Mouse (Mus musculus) left cerebral cortex, postnatal 36 days (tissue): Measurements from ENCODE around the gene Olfr832. TPM values are rescaled to one million over a fixed set of nuclear protein-coding genes. Genes with fewer than 3 reads are reported as not detected.
"Not testable (repeated sequence)": the region's sequence is repeated elsewhere in the genome, so short reads cannot be mapped to it uniquely, and the experiment has no call there.

Source experiments
- DNase-seq, 2 experiments: peaks; one replicate each; pipeline ENCODE4 v3.0.0; 2021 to 2022; ENCODE audit warnings: low spot score in 2 of 2, mixed read lengths in 1 of 2
- intact Hi-C: fragments of 180-260 bp; cut with DNase I; formaldehyde crosslinking; loops from one replicate; pipeline ENCODE4 v1.15.1; 2025
- total RNA-seq, 2 experiments: library from RNA; stranded (reverse); gene quantifications; 2 replicates each; pipeline ENCODE4 v1.2.3; 2021

Gene Olfr832
- total RNA-seq: not detected

DNA sequence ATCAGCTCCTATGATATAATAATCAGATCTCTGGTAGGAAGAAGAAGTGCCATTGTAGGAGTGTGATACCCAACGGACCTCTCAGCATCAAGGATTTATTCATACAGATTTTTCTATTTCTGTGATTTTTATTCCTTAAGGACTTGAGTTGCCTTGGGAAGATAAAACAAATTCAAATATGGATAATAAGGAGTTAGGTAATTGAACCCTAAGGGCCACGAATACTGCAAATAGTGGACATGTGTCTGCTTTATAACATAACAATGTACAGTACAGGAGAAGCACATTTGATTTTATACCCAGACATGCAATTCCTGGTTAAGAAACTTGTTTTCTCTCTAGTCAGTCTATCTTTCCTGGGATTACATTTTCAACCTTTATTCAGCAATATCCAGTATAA lies at the start of gene Olfr832:
TSS of gene Olfr832 (plus strand) at position 301 of the 400 bp plus-strand sequence.
- intact Hi-C loops, DNase-seq: not testable (repeated sequence)

DNA sequence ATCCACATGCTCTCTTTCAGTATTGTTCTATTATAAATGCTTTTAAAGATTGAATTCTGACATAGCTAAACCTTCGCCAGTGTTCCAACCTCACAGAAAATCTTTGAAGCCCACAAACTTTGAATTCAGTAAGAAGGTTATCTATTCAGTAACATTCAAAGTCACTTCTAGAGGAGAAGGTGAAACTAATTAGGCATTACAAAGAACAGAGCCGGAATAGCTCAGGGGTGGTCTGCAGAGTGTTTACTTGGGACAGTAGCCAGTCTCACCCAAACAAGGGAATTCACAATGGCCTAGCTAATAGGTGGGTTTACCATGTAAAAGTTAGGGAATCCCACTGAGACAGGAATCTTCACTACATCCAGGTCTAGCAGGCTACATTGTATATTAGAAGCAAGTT lies 29.2 kb upstream of the Olfr832 start:
- DNase-seq, intact Hi-C loops: not testable (repeated sequence)

- DNase-seq, intact Hi-C loops: not testable (repeated sequence)
These were observed 9.0 kb upstream of the Olfr832 start for GRCm38 (mm10) chr9:18927921-18928320.

- intact Hi-C loops: loop anchor here (2.0 kb wide), 1 partner anchor 43 kb away; no protein-coding TSS in a partner anchor
- DNase-seq: no peak
These were observed 25.1 kb downstream of the Olfr832 start for GRCm38 (mm10) chr9:18962021-18962420.

DNA sequence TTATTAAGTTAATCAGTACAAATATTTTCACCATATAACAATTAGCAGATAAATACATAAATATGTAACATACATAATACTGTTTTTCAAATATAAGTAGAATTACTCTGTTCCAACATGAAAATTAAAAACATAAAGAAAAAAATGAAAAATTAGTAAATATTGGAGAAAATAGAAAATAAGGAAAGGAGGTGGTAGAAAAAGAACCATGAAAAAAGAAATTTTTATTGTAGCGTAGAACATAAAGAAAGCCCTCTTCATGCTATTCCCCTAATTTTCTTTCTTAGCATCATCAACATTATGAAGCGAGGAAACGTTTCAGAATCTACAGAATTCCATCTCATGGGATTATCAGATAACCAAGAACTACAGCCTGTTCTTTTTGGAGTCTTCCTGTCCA lies 50.8 kb downstream of the Olfr832 start, which contains the start of gene Olfr834:
TSS of gene Olfr834 (plus strand) at position 301 of the 400 bp plus-strand sequence.
- DNase-seq: no peak
- intact Hi-C loops: no loop called here

Other genes with a start within 250 kb of the Olfr832 start
- not detected for gene Olfr24, start 173.1 kb upstream of the Olfr832 start, total RNA-seq
- gene Olfr828, start 117.6 kb upstream of the Olfr832 start, total RNA-seq: not detected
- gene Olfr829, start 82.2 kb upstream of the Olfr832 start, total RNA-seq: not detected
- not detected for gene Olfr830, start 62.4 kb upstream of the Olfr832 start, total RNA-seq
- gene Olfr834, start 50.9 kb downstream of the Olfr832 start, total RNA-seq: not detected
- not detected for gene Olfr835, start 95.6 kb downstream of the Olfr832 start, total RNA-seq
- gene Olfr836, start 183.3 kb downstream of the Olfr832 start, total RNA-seq: not detected
- gene Olfr837, start 199.2 kb downstream of the Olfr832 start, total RNA-seq: not detected
- under 1 TPM in 1 of 2 experiments, not detected in 1; 0.09 TPM for gene Olfr839-ps1, start 240.2 kb downstream of the Olfr832 start, total RNA-seq